Comparison of ENCODE assay signal across 10 mouse cellular contexts in genomic region chr4:119779561-119780400, GRCm38 (mm10). TPM values are rescaled to one million over a fixed set of nuclear protein-coding genes. Genes with fewer than 3 reads are reported as not detected.
DNase-seq lines count a peak whose midpoint lies in the region; ATAC-seq and TF ChIP-seq lines count a peak whose summit lies in the region.
"Had no signal": no experiment of that assay in that cellular context is flagged by ENCODE, and none has a peak within 500 bp of the region (broad histone marks: within the 10 kb centered on the region; RNA-seq: fewer than 3 reads in every experiment).

No protein-coding gene starts in this region.

- TF ChIP-seq POLR2A in olfactory bulb, adult 2 months (IDR thresholded peaks at IDR 0.05; ENCODE audit: insufficient read depth, low read depth, low read length), result no peak

- WGBS in hindbrain, embryonic 11.5 days, result 58% methylated on average over 5 of the region's 5 CpGs
- 54% methylated on average over 5 of the region's 5 CpGs for WGBS in hindbrain, embryonic 12.5 days
- 48% methylated on average over 5 of the region's 5 CpGs for WGBS in embryonic facial prominence, embryonic 14.5 days
- 56% methylated on average over 5 of the region's 5 CpGs for WGBS in olfactory bulb, adult 2 months
- 44% methylated on average over 5 of the region's 5 CpGs for WGBS in intestine, embryonic 16.5 days

- no peak overlapping the region for H3K4me3 ChIP-seq in hindbrain, embryonic 11.5 days (ENCODE audit: low read depth, low read length)
- no peak overlapping the region for H3K4me3 ChIP-seq in hindbrain, embryonic 12.5 days
- H3K4me3 ChIP-seq in embryonic facial prominence, embryonic 14.5 days (ENCODE audit: low read depth, low read length), result no peak overlapping the region
- H3K4me3 ChIP-seq in olfactory bulb, adult 2 months (ENCODE audit: insufficient read depth, low read depth, low read length), result no peak overlapping the region
- no peak overlapping the region for H3K4me3 ChIP-seq in intestine, embryonic 16.5 days (ENCODE audit: low read length)
- H3K4me3 ChIP-seq: intestine, embryonic 15.5 days; limb, embryonic 15.5 days; midbrain, embryonic 13.5 days had no signal

- no peak overlapping the region for H3K4me2 ChIP-seq in hindbrain, embryonic 11.5 days (replicated peaks; ENCODE audit: low read depth, low read length)
- no peak overlapping the region for H3K4me2 ChIP-seq in hindbrain, embryonic 12.5 days (replicated peaks)
- H3K4me2 ChIP-seq in embryonic facial prominence, embryonic 14.5 days (ENCODE audit: low read depth, low read length), result no peak overlapping the region
- no peak overlapping the region for H3K4me2 ChIP-seq in intestine, embryonic 16.5 days (ENCODE audit: low read depth, low read length)
- H3K4me2 ChIP-seq: intestine, embryonic 15.5 days; limb, embryonic 15.5 days; midbrain, embryonic 13.5 days had no signal

- no peaks in the 10 kb centered on the region for H3K36me3 ChIP-seq in hindbrain, embryonic 11.5 days (ENCODE audit: control insufficient read depth, insufficient read depth, low read length)
- no peaks in the 10 kb centered on the region for H3K36me3 ChIP-seq in hindbrain, embryonic 12.5 days
- no peaks in the 10 kb centered on the region for H3K36me3 ChIP-seq in embryonic facial prominence, embryonic 14.5 days (ENCODE audit: control insufficient read depth, insufficient read depth, low read length)
- H3K36me3 ChIP-seq in intestine, embryonic 16.5 days (ENCODE audit: control insufficient read depth, insufficient read depth, low read length), result no peaks in the 10 kb centered on the region
- H3K36me3 ChIP-seq: intestine, embryonic 15.5 days; limb, embryonic 15.5 days; midbrain, embryonic 13.5 days had no signal

- no peak for ATAC-seq in hindbrain, embryonic 11.5 days (ENCODE audit: low FRiP score)
- ATAC-seq in hindbrain, embryonic 12.5 days (ENCODE audit: low FRiP score), result no peak
- ATAC-seq in embryonic facial prominence, embryonic 14.5 days (ENCODE audit: low read depth), result no peak
- no peak for ATAC-seq in intestine, embryonic 16.5 days
- ATAC-seq: intestine, embryonic 15.5 days; midbrain, embryonic 13.5 days had no signal

- no peaks in the 10 kb centered on the region for H3K4me1 ChIP-seq in hindbrain, embryonic 11.5 days (replicated peaks; ENCODE audit: control insufficient read depth, insufficient read depth, low read length)
- no peaks in the 10 kb centered on the region for H3K4me1 ChIP-seq in hindbrain, embryonic 12.5 days
- no peaks in the 10 kb centered on the region for H3K4me1 ChIP-seq in embryonic facial prominence, embryonic 14.5 days (ENCODE audit: control insufficient read depth, insufficient read depth, low read length)
- peaks cover 11% of the 10 kb centered on the region for H3K4me1 ChIP-seq in olfactory bulb, adult 2 months (ENCODE audit: control insufficient read depth, insufficient read depth, low read length)
- no peaks in the 10 kb centered on the region for H3K4me1 ChIP-seq in intestine, embryonic 16.5 days (ENCODE audit: control insufficient read depth, insufficient read depth, low read length)
- H3K4me1 ChIP-seq: intestine, embryonic 15.5 days; limb, embryonic 15.5 days; midbrain, embryonic 13.5 days had no signal

- H3K9ac ChIP-seq in hindbrain, embryonic 11.5 days (ENCODE audit: low read depth, low read length), result no peak overlapping the region
- H3K9ac ChIP-seq in hindbrain, embryonic 12.5 days, result no peak overlapping the region
- H3K9ac ChIP-seq in embryonic facial prominence, embryonic 14.5 days (ENCODE audit: low read depth, low read length), result no peak overlapping the region
- no peak overlapping the region for H3K9ac ChIP-seq in intestine, embryonic 16.5 days (ENCODE audit: low read depth, low read length)
- H3K9ac ChIP-seq: intestine, embryonic 15.5 days; limb, embryonic 15.5 days; midbrain, embryonic 13.5 days had no signal

- no peaks in the 10 kb centered on the region for H3K27me3 ChIP-seq in hindbrain, embryonic 11.5 days (ENCODE audit: control insufficient read depth, insufficient read depth, low read length)
- no peaks in the 10 kb centered on the region for H3K27me3 ChIP-seq in hindbrain, embryonic 12.5 days
- no peaks in the 10 kb centered on the region; the same call in 1 of the 2 replicates for H3K27me3 ChIP-seq in embryonic facial prominence, embryonic 14.5 days (replicated peaks; ENCODE audit: control insufficient read depth, insufficient read depth, low read length)
- no peaks in the 10 kb centered on the region for H3K27me3 ChIP-seq in intestine, embryonic 16.5 days (replicated peaks; ENCODE audit: control insufficient read depth, insufficient read depth, low read length)
- H3K27me3 ChIP-seq: intestine, embryonic 15.5 days; limb, embryonic 15.5 days; midbrain, embryonic 13.5 days had no signal

- H3K9me3 ChIP-seq in hindbrain, embryonic 11.5 days (ENCODE audit: control insufficient read depth, low read length), result no peaks in the 10 kb centered on the region
- H3K9me3 ChIP-seq in hindbrain, embryonic 12.5 days (replicated peaks), result no peaks in the 10 kb centered on the region
- H3K9me3 ChIP-seq in embryonic facial prominence, embryonic 14.5 days (ENCODE audit: control insufficient read depth, low read length), result no peaks in the 10 kb centered on the region
- H3K9me3 ChIP-seq in intestine, embryonic 16.5 days (ENCODE audit: control insufficient read depth, low read length), result no peaks in the 10 kb centered on the region
- H3K9me3 ChIP-seq: intestine, embryonic 15.5 days; limb, embryonic 15.5 days; midbrain, embryonic 13.5 days had no signal

- peak; percentile 1 for DNase-seq in hindbrain, embryonic 11.5 days (ENCODE audit: low spot score)
- peak; percentile 37 for DNase-seq in ovary, adult 18-20 months (ENCODE audit: low spot score)
- no peak for DNase-seq in ovary, postnatal 10 days (ENCODE audit: low spot score)
- peak; percentile 51 for DNase-seq in embryonic facial prominence, embryonic 14.5 days (ENCODE audit: low spot score)

- TF ChIP-seq CTCF in olfactory bulb, adult 2 months (IDR thresholded peaks at IDR 0.05; ENCODE audit: insufficient read depth, low read depth, low read length), result no peak

- H3K27ac ChIP-seq in hindbrain, embryonic 11.5 days (ENCODE audit: low read depth, low read length), result no peak overlapping the region
- H3K27ac ChIP-seq in hindbrain, embryonic 12.5 days, result no peak overlapping the region
- no peak overlapping the region for H3K27ac ChIP-seq in embryonic facial prominence, embryonic 14.5 days (replicated peaks; ENCODE audit: low read depth, low read length)
- H3K27ac ChIP-seq in olfactory bulb, adult 2 months (ENCODE audit: insufficient read depth, low read depth, low read length), result peak overlapping the region; percentile 67; the same call in 1 of the 2 replicates
- H3K27ac ChIP-seq in intestine, embryonic 16.5 days (ENCODE audit: low read length), result no peak overlapping the region
- H3K27ac ChIP-seq: intestine, embryonic 15.5 days; limb, embryonic 15.5 days; midbrain, embryonic 13.5 days had no signal

RNA-seq across cellular contexts. Expression of gene Hivep3, which starts 46.2 kb away (rescaled TPM):
- 1.8 and 2.3 TPM in 2 replicates for polyA plus RNA-seq in hindbrain, embryonic 11.5 days (2014; fragmentation: Nextera tagmentation; extraction: Ambion mirVana)
- polyA plus RNA-seq in hindbrain, embryonic 12.5 days (2016; fragmentation: Nextera tagmentation; extraction: Ambion mirVana), result 4.5 and 4.9 TPM in 2 replicates
- polyA plus RNA-seq in embryonic facial prominence, embryonic 14.5 days (2014; fragmentation: Nextera tagmentation; extraction: Ambion mirVana), result 7.1 and 8.2 TPM in 2 replicates
- polyA plus RNA-seq in olfactory bulb, adult 2 months (2012; ENCODE audit: insufficient read depth, insufficient read length, low replicate concordance, missing spikeins), result 55.7 TPM in 1 of 2 replicates, not detected in the other
- polyA plus RNA-seq in intestine, embryonic 16.5 days (2015; fragmentation: Nextera tagmentation; extraction: Ambion mirVana), result 4.0 and 4.4 TPM in 2 replicates
